Mouse (Mus musculus): Measurements from ENCODE around the gene Sppl2c.

The Sppl2c gene

DNA sequence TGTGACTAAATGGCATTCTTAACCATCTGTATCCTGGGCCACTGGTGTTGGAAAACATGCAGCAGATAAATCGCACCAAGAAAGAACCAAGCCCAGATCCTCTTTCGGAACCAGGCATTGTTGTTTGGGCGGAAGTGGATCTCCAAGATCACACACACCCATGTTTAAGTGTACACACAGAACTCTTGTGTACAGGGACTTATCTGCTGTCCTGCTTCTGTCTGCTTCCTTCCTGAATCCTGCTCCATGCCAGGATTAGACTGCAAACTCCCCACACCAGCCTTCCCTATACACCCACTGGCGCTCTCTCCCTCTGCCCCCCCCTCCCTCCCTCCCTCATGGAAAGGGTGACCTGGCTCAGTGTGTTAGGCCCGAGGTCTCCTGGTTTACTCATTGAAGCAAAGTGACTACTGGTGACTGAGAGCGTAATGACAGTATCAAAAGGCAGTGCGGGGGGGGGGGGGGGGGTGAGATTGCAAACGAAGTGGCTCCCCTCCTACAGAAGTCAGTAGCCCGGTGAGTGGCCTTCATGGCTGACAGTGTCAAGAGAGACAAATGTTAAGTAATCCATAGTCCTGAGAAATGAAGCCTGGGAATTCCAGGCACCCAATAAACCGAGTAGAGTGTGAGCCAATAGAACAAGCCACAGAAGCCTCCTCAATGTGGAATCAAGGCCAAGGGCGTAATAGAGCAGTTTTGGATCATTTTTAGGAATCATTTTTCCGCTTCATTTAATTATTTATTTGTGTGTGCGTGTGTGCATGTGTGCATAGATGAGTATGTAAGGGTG, 52.0 kb downstream of the Sppl2c start:
- DNase-seq (ENCODE audit: low read depth, low spot score) = no peak

Data from brain, embryonic 18.5 days (tissue).